Mouse (Mus musculus) left cerebral cortex, postnatal 36 days (tissue): Measurements from ENCODE around the gene Slc41a2. TPM values are rescaled to one million over a fixed set of nuclear protein-coding genes. Genes with fewer than 3 reads are reported as not detected.
"Not testable (repeated sequence)": the region's sequence is repeated elsewhere in the genome, so short reads cannot be mapped to it uniquely, and the experiment has no call there.

Experiments used
- DNase-seq, 2 experiments: peaks; one replicate each; pipeline ENCODE4 v3.0.0; 2021 to 2022; ENCODE audit warnings: low spot score in 2 of 2, mixed read lengths in 1 of 2
- intact Hi-C: fragments of 180-260 bp; cut with DNase I; formaldehyde crosslinking; loops from one replicate; pipeline ENCODE4 v1.15.1; 2025
- total RNA-seq, 2 experiments: library from RNA; stranded (reverse); gene quantifications; 2 replicates each; pipeline ENCODE4 v1.2.3; 2021

The Slc41a2 gene
- total RNA-seq, 2 experiments from 2014 or later, result 24.1 to 26.6 TPM

GRCm38 (mm10) chr10:83356416-83356815 is 18.7 kb upstream of the Slc41a2 start:
- DNase-seq, result no peak
- intact Hi-C loops, result loop anchor here (10.0 kb wide), 1 partner anchor 452 kb away; no protein-coding TSS in a partner anchor

GRCm38 (mm10) chr10:83354333-83354719 is 16.6 kb upstream of the Slc41a2 start:
- intact Hi-C loops, result loop anchor here (10.0 kb wide), 1 partner anchor 450 kb away; no protein-coding TSS in a partner anchor
- DNase-seq, result no peak

GRCm38 (mm10) chr10:83353680-83354332 is 16.1 kb upstream of the Slc41a2 start:
- intact Hi-C loops, result loop anchor here (10.0 kb wide), 1 partner anchor 449 kb away; no protein-coding TSS in a partner anchor

GRCm38 (mm10) chr10:83351779-83352178 is 14.1 kb upstream of the Slc41a2 start:
- not testable (repeated sequence) for DNase-seq

More at GRCm38 (mm10) chr10:83353680-83354332, 16.1 kb upstream of the Slc41a2 start:
- DNase-seq, result no peak

GRCm38 (mm10) chr10:83350689-83351088 is 13.0 kb upstream of the Slc41a2 start:
- no peak for DNase-seq
- intact Hi-C loops, result loop anchor here (10.0 kb wide), 1 partner anchor 446 kb away; no protein-coding TSS in a partner anchor

More at GRCm38 (mm10) chr10:83351779-83352178, 14.1 kb upstream of the Slc41a2 start:
- intact Hi-C loops, result loop anchor here (10.0 kb wide), 1 partner anchor 447 kb away; no protein-coding TSS in a partner anchor

- intact Hi-C loops, result no loop called here
- no peak for DNase-seq
These were observed 9.8 kb upstream of the Slc41a2 start for GRCm38 (mm10) chr10:83347494-83347893.

GRCm38 (mm10) chr10:83346359-83346736 is 8.7 kb upstream of the Slc41a2 start:
- no peak for DNase-seq
- intact Hi-C loops, result no loop called here

- DNase-seq, result no peak
- intact Hi-C loops, result no loop called here
These were observed 8.1 kb upstream of the Slc41a2 start for GRCm38 (mm10) chr10:83345693-83346358.

- intact Hi-C loops, result no loop called here
- DNase-seq, result no peak
These were observed 6.4 kb upstream of the Slc41a2 start for GRCm38 (mm10) chr10:83343828-83344685.

- intact Hi-C loops, result no loop called here
- peak in 1 of 2 experiments; percentile 28 for DNase-seq
These were observed 5.5 kb upstream of the Slc41a2 start for GRCm38 (mm10) chr10:83343171-83343570.

- intact Hi-C loops, result no loop called here
- no peak for DNase-seq
These were observed 3.5 kb upstream of the Slc41a2 start for GRCm38 (mm10) chr10:83341226-83341625.

GRCm38 (mm10) chr10:83337971-83338598 is 403 bp upstream of the Slc41a2 start:
- intact Hi-C loops, result no loop called here
- no peak for DNase-seq

- intact Hi-C loops, result no loop called here
These were observed 1.3 kb downstream of the Slc41a2 start for GRCm38 (mm10) chr10:83336336-83336735.

GRCm38 (mm10) chr10:83332581-83332980 is 5.1 kb downstream of the Slc41a2 start:
- intact Hi-C loops, result no loop called here
- DNase-seq, result no peak

More at GRCm38 (mm10) chr10:83336336-83336735, 1.3 kb downstream of the Slc41a2 start:
- no peak for DNase-seq

GRCm38 (mm10) chr10:83331811-83332210 is 5.9 kb downstream of the Slc41a2 start:
- no peak for DNase-seq
- intact Hi-C loops, result no loop called here

- intact Hi-C loops, result no loop called here
These were observed 7.3 kb downstream of the Slc41a2 start for GRCm38 (mm10) chr10:83330336-83330735.

GRCm38 (mm10) chr10:83328791-83329190 is 8.9 kb downstream of the Slc41a2 start:
- no peak for DNase-seq
- intact Hi-C loops, result no loop called here

More at GRCm38 (mm10) chr10:83330336-83330735, 7.3 kb downstream of the Slc41a2 start:
- no peak for DNase-seq

- DNase-seq, result no peak
- intact Hi-C loops, result no loop called here
These were observed 10.9 kb downstream of the Slc41a2 start for GRCm38 (mm10) chr10:83326648-83327285.

GRCm38 (mm10) chr10:83325903-83326302 is 11.8 kb downstream of the Slc41a2 start:
- intact Hi-C loops, result no loop called here

More at GRCm38 (mm10) chr10:83325903-83326302, 11.8 kb downstream of the Slc41a2 start:
- DNase-seq, result no peak
